Mouse (Mus musculus) lung, embryonic 14.5 days (tissue): Measurements from ENCODE around the gene Zkscan16. TPM values are rescaled to one million over a fixed set of nuclear protein-coding genes. Genes with fewer than 3 reads are reported as not detected.

ENCODE experiments used
- ATAC-seq: fragments of 200-750 bp; cut with Nextera tagmentation; 2 replicates; pipeline ENCODE4 v1.8.0; 2017; ENCODE audit warnings: mild to moderate bottlenecking, moderate TSS enrichment, moderate library complexity; ENCODE audit not compliant: insufficient read depth
- DNase-seq: peaks from one replicate; pipeline ENCODE4 v3.0.0-alpha.2; 2015
- H3K27ac ChIP-seq: fragments of 300-500 bp; sonication (generic); 2 replicates; pipeline ENCODE4 v1.5.1; 2014; ENCODE audit warnings: low read depth, mild to moderate bottlenecking, moderate library complexity
- H3K27me3 ChIP-seq: fragments of 300-500 bp; sonication (generic); 2 replicates; pipeline ENCODE4 v1.6.1; 2014; ENCODE audit warnings: low read length, control low read depth; ENCODE audit not compliant: insufficient read depth
- H3K36me3 ChIP-seq: fragments of 300-500 bp; sonication (generic); 2 replicates; pipeline ENCODE4 v1.6.1; 2014; ENCODE audit warnings: control low read depth; ENCODE audit not compliant: insufficient read depth
- H3K4me1 ChIP-seq: fragments of 300-500 bp; sonication (generic); 2 replicates; pipeline ENCODE4 v1.6.1; 2014; ENCODE audit warnings: antibody characterized with exemption, control low read depth; ENCODE audit not compliant: insufficient read depth
- H3K4me2 ChIP-seq: fragments of 300-500 bp; sonication (generic); 2 replicates; pipeline ENCODE4 v1.6.1; 2014; ENCODE audit warnings: mild to moderate bottlenecking
- H3K4me3 ChIP-seq: fragments of 300-500 bp; sonication (generic); 2 replicates; pipeline ENCODE4 v1.5.1; 2014; ENCODE audit warnings: low read depth, low read length
- H3K9ac ChIP-seq: fragments of 300-500 bp; sonication (generic); 2 replicates; pipeline ENCODE4 v1.6.1; 2014
- H3K9me3 ChIP-seq: fragments of 300-500 bp; sonication (generic); 2 replicates; pipeline ENCODE4 v1.6.1; 2016; ENCODE audit warnings: low read depth, low read length, control low read depth
- CTCF ChIP-seq: IDR thresholded peaks from 2 replicates; pipeline ENCODE4 v1.5.1; 2016; ENCODE audit warnings: antibody characterized with exemption, low read depth
- WGBS: fragments of 180-500 bp; shearing (Covaris S2); extraction: QIAGEN DNeasy Blood & Tissue Kit; methylation state at CpG from one replicate; pipeline ENCODE4 v1.1.7; 2014; 5-methylcytosine and 5-hydroxymethylcytosine counted together
- polyA plus RNA-seq: library from polyadenylated mRNA; unstranded; fragments of >200 nt; fragmentation: Nextera tagmentation; extraction: Ambion mirVana; gene quantifications from 2 replicates; pipeline ENCODE4 v1.2.1, GENCODE M21; 2014

Zkscan16 gene
- polyA plus RNA-seq, 1 experiment from 2014 or later = 0.70 TPM

- no peak for TF ChIP-seq CTCF
- no peak for DNase-seq
- 70% methylated on average over 4 of the region's 4 CpGs for WGBS
Observed at GRCm38 (mm10) chr4:58970678-58971077, 27.2 kb downstream of the Zkscan16 start.

GRCm38 (mm10) chr4:58975711-58976110 is 32.3 kb downstream of the Zkscan16 start:
- Histone ChIP-seq H3K4me3 (no peak overlapping the region), H3K27ac (no peak overlapping the region), H3K4me1 (no peaks in the 10 kb centered on the region), H3K36me3 (peaks cover 10% of the 10 kb centered on the region; the same call in 1 of the 2 replicates), H3K9me3 (no peaks in the 10 kb centered on the region), H3K9ac (no peak overlapping the region), H3K4me2 (no peak overlapping the region), H3K27me3 (no peaks in the 10 kb centered on the region)
- DNase-seq (no peak), ATAC-seq (no peak)
- no peak for TF ChIP-seq CTCF
- WGBS = 80% methylated on average over 5 of the region's 5 CpGs

More at GRCm38 (mm10) chr4:58970678-58971077, 27.2 kb downstream of the Zkscan16 start:
- Histone ChIP-seq H3K27me3 (no peaks in the 10 kb centered on the region), H3K4me1 (no peaks in the 10 kb centered on the region), H3K36me3 (0 out of 2 replicates have a peak, but pooled peaks cover 7% of the 10 kb centered on the region), H3K4me2 (no peak overlapping the region), H3K9me3 (no peaks in the 10 kb centered on the region), H3K9ac (no peak overlapping the region), H3K4me3 (no peak overlapping the region), H3K27ac (no peak overlapping the region)
- ATAC-seq = no peak

GRCm38 (mm10) chr4:58981421-58981820 is 38.0 kb downstream of the Zkscan16 start:
- Histone ChIP-seq H3K36me3 (peaks cover 3% of the 10 kb centered on the region; the same call in 1 of the 2 replicates), H3K4me3 (no peak overlapping the region), H3K9me3 (no peaks in the 10 kb centered on the region), H3K27ac (no peak overlapping the region), H3K9ac (no peak overlapping the region), H3K4me1 (no peaks in the 10 kb centered on the region), H3K4me2 (no peak overlapping the region), H3K27me3 (no peaks in the 10 kb centered on the region)
- WGBS = 86% methylated on average over 6 of the region's 6 CpGs
- TF ChIP-seq CTCF = no peak
- ATAC-seq = no peak
- no peak for DNase-seq

GRCm38 (mm10) chr4:58982806-58983205 is 39.4 kb downstream of the Zkscan16 start:
- no peak for ATAC-seq
- H3K27ac ChIP-seq = no peak overlapping the region
- no peak for TF ChIP-seq CTCF
- H3K36me3 ChIP-seq = peaks cover 2% of the 10 kb centered on the region; the same call in 1 of the 2 replicates
- H3K4me2 ChIP-seq = no peak overlapping the region
- 86% methylated on average over 8 of the region's 8 CpGs for WGBS
- no peaks in the 10 kb centered on the region for H3K4me1 ChIP-seq
- H3K4me3 ChIP-seq = no peak overlapping the region
- no peaks in the 10 kb centered on the region for H3K9me3 ChIP-seq
- no peak for DNase-seq
- H3K9ac ChIP-seq = no peak overlapping the region
- H3K27me3 ChIP-seq = no peaks in the 10 kb centered on the region

GRCm38 (mm10) chr4:58985157-58985648 is 41.8 kb downstream of the Zkscan16 start:
- Histone ChIP-seq H3K36me3 (no peaks in the 10 kb centered on the region), H3K4me2 (no peak overlapping the region), H3K9ac (no peak overlapping the region), H3K4me1 (no peaks in the 10 kb centered on the region), H3K9me3 (no peaks in the 10 kb centered on the region), H3K4me3 (no peak overlapping the region), H3K27me3 (no peaks in the 10 kb centered on the region), H3K27ac (no peak overlapping the region)
- ATAC-seq = peak; percentile 57; the same call in 1 of the 2 replicates
- peak; percentile 85 for TF ChIP-seq CTCF
- DNase-seq = peak; percentile 87
- 17% methylated on average over 7 of the region's 7 CpGs for WGBS

- no peaks in the 10 kb centered on the region for H3K9me3 ChIP-seq
- H3K27me3 ChIP-seq = no peaks in the 10 kb centered on the region
- H3K27ac ChIP-seq = 0 out of 2 replicates have a peak within 1 kb of the TSS, but pooled peaks have one; percentile 69
- H3K4me3 ChIP-seq = peak within 1 kb of the TSS; percentile 63
- peak within 1 kb of the TSS; percentile 65 for H3K9ac ChIP-seq
- WGBS = under 1% methylated on average over 28 of the region's 28 CpGs
- peak; percentile 83 for ATAC-seq
- H3K4me2 ChIP-seq = peak within 1 kb of the TSS; percentile 84
- no peaks in the 10 kb centered on the region for H3K36me3 ChIP-seq
- no peak for TF ChIP-seq CTCF
- DNase-seq = peak; percentile 87
- no peaks in the 10 kb centered on the region for H3K4me1 ChIP-seq
Observed at GRCm38 (mm10) chr4:58986540-58987190, 43.2 kb downstream of the Zkscan16 start, which contains the start of gene Ptgr1. Ptgr1 (minus strand) TSS chr4:58987119.

GRCm38 (mm10) chr4:58989303-58989898 is 46.0 kb downstream of the Zkscan16 start:
- TF ChIP-seq CTCF = no peak
- no peak overlapping the region for H3K27ac ChIP-seq
- no peak overlapping the region for H3K4me3 ChIP-seq
- ATAC-seq = no peak
- DNase-seq = no peak
- 0 out of 2 replicates have a peak, but pooled peaks cover 5% of the 10 kb centered on the region for H3K4me1 ChIP-seq
- no peaks in the 10 kb centered on the region for H3K9me3 ChIP-seq
- 78% methylated on average over 7 of the region's 7 CpGs for WGBS
- no peak overlapping the region for H3K9ac ChIP-seq
- H3K27me3 ChIP-seq = no peaks in the 10 kb centered on the region
- no peaks in the 10 kb centered on the region for H3K36me3 ChIP-seq
- no peak overlapping the region for H3K4me2 ChIP-seq
